Mouse (Mus musculus): ENCODE measurements around the gene Fam205c. TPM values are rescaled to one million over a fixed set of nuclear protein-coding genes. Genes with fewer than 3 reads are reported as not detected.
A peak's percentile ranks its signal among the peaks of the same experiment; 100 is the strongest.

Fam205c gene
- polyA plus RNA-seq, 1 experiment from 2014 or later: not detected

DNA sequence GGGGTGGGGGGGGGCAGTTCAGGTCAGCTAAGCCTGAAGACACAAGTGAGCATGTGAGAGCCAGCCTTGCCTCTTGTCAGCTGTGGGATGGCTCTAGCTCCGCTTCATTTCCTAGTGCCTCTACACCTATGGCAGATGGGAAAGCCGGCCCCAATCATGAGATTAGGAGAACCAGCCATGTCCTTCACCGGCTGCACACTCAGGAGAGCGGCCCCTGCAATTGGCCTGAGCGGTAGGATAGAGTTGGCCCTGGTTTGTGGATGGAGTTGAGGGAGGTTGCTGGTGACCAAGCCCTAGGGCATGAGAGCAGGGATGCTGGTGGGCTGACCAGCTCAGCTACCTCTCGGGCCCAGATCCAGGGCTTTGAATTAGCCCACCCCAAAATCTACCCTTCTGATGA, 14.8 kb upstream of the Fam205c start:
- 91% methylated on average over 6 of the region's 6 CpGs for WGBS
- no peaks in the 10 kb centered on the region for H3K27me3 ChIP-seq (ENCODE audit: control insufficient read depth, insufficient read depth, low read depth, low read length)
- no peaks in the 10 kb centered on the region for H3K9me3 ChIP-seq (ENCODE audit: control insufficient read depth, low read length)

DNA sequence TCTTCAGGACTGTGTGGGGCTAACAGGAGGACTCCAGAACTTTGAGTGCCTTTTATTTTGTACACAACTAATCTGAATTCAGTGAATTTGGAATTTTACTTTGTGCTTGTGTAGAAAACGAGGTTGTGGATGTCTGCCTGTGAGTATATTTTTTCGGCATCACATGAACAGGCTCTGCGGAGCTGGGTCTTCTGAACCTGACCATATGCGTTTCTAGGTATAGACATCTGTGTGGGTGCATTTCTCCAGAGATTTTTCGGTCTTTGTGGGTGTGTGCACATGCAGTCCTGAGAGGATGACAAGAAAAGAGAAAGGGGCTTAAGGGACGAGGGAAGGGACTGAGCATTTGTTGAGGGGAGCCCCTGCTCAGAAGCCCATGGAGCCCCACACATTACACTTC, 12.9 kb upstream of the Fam205c start:
- H3K27me3 ChIP-seq (ENCODE audit: control insufficient read depth, insufficient read depth, low read depth, low read length): no peaks in the 10 kb centered on the region
- H3K9me3 ChIP-seq (ENCODE audit: control insufficient read depth, low read length): no peaks in the 10 kb centered on the region
- H3K4me3 ChIP-seq (ENCODE audit: low read length): no peak overlapping the region
- no peak overlapping the region for H3K4me2 ChIP-seq (ENCODE audit: low read depth, low read length)
- WGBS: 88% methylated on average over 6 of the region's 6 CpGs
- ATAC-seq (ENCODE audit: low read depth): no peak
- no peak overlapping the region for H3K27ac ChIP-seq (ENCODE audit: low read length)
- no peaks in the 10 kb centered on the region for H3K4me1 ChIP-seq (replicated peaks; ENCODE audit: control insufficient read depth, insufficient read depth, low read length)
- no peaks in the 10 kb centered on the region for H3K36me3 ChIP-seq (ENCODE audit: control insufficient read depth, insufficient read depth, low read length)
- H3K9ac ChIP-seq (ENCODE audit: low read length): no peak overlapping the region

More for the DNA sequence above, 14.8 kb upstream of the Fam205c start:
- H3K9ac ChIP-seq (ENCODE audit: low read length): no peak overlapping the region
- H3K4me3 ChIP-seq (ENCODE audit: low read length): no peak overlapping the region
- H3K4me1 ChIP-seq (replicated peaks; ENCODE audit: control insufficient read depth, insufficient read depth, low read length): no peaks in the 10 kb centered on the region
- no peak overlapping the region for H3K4me2 ChIP-seq (ENCODE audit: low read depth, low read length)
- no peak overlapping the region for H3K27ac ChIP-seq (ENCODE audit: low read length)
- no peaks in the 10 kb centered on the region for H3K36me3 ChIP-seq (ENCODE audit: control insufficient read depth, insufficient read depth, low read length)
- no peak for ATAC-seq (ENCODE audit: low read depth)

DNA sequence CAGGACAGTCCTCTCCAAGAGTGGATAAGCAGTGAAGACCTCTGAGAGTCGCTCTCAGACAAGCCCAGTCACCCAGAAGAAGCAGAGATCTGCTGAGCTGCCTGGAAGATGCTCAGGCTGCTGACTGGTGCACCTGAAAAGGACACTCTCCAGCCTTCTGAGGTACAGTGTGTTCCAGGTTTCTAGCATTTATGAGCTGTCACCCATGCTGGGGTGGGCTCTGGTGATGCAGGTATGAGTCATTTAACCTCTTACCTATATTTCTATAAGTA, 6.6 kb upstream of the Fam205c start:
- Histone ChIP-seq H3K9ac (ENCODE audit: low read length) (no peak overlapping the region), H3K4me1 (replicated peaks; ENCODE audit: control insufficient read depth, insufficient read depth, low read length) (no peaks in the 10 kb centered on the region), H3K27ac (ENCODE audit: low read length) (no peak overlapping the region), H3K9me3 (ENCODE audit: control insufficient read depth, low read length) (no peaks in the 10 kb centered on the region), H3K27me3 (ENCODE audit: control insufficient read depth, insufficient read depth, low read depth, low read length) (no peaks in the 10 kb centered on the region), H3K4me3 (ENCODE audit: low read length) (no peak overlapping the region), H3K4me2 (ENCODE audit: low read depth, low read length) (no peak overlapping the region), H3K36me3 (ENCODE audit: control insufficient read depth, insufficient read depth, low read length) (no peaks in the 10 kb centered on the region)
- ATAC-seq (ENCODE audit: low read depth): no peak
- 35% methylated on average over 1 of the region's 1 CpGs for WGBS

DNA sequence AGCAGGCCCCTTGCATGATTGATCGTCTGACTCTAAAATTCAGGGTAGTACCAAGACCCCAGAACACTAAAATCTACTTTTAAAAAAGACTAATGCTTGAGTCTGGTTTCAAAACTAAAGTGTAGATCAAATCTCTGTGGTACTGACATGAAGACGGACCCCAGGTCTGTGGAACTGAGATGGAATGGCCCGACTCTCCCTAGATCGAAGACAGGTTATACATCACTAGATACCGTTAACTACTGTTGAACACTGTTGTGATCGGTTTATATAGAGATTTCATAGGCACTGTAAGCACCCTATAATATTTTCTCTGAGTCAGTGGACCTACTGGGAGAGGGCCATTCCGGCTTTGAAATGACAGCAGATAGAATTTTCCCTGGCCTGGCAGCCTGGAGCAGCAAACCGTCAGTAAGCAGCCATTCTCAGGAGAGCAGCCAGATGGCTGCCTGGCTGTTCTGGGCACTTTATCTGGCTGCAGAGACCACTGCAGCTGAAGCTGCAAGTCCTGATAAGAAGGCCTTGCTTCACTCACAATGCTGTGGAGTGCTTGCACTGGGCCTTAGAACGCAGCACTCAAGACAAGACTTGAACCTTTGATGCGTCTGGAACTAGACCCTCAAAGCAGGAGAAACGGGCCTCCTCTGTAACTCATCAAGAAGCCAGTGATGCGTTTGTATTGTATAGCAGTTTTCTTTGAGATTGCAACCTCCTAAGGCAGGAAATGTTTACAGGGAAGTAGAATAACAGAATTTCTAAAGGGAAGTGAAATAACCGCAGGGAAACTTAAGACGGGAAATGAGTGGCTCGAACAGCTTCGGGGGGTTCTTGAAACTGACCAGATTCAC, 6.0 kb upstream of the Fam205c start:
- H3K4me1 ChIP-seq (replicated peaks; ENCODE audit: control insufficient read depth, insufficient read depth, low read length): no peaks in the 10 kb centered on the region
- H3K27ac ChIP-seq (ENCODE audit: low read length): no peak overlapping the region
- no peak for ATAC-seq (ENCODE audit: low read depth)
- H3K9me3 ChIP-seq (ENCODE audit: control insufficient read depth, low read length): no peaks in the 10 kb centered on the region
- H3K9ac ChIP-seq (ENCODE audit: low read length): no peak overlapping the region
- 64% methylated on average over 16 of the region's 16 CpGs for WGBS
- no peaks in the 10 kb centered on the region for H3K27me3 ChIP-seq (ENCODE audit: control insufficient read depth, insufficient read depth, low read depth, low read length)
- no peaks in the 10 kb centered on the region for H3K36me3 ChIP-seq (ENCODE audit: control insufficient read depth, insufficient read depth, low read length)
- no peak overlapping the region for H3K4me2 ChIP-seq (ENCODE audit: low read depth, low read length)
- no peak overlapping the region for H3K4me3 ChIP-seq (ENCODE audit: low read length)

DNA sequence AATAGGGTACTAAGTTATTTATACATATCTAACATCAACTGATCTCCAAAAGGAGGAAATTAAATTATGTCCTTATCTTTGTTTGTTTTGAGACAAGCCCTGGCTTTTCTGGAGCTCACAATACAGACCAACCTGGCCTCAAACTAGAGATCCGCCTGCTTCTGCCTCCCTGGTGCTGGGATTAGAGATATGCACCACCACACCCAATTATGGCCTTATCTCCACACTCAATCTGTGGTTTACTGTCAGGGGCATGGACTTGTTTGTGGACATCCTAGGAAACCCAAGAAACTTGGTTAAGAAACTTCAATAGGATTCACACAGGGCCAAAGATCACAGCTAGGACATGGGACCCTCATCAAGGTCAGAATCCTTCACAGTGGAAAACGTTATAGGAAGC, 3.6 kb upstream of the Fam205c start:
- Histone ChIP-seq H3K9ac (ENCODE audit: low read length) (no peak overlapping the region), H3K9me3 (ENCODE audit: control insufficient read depth, low read length) (no peaks in the 10 kb centered on the region), H3K36me3 (ENCODE audit: control insufficient read depth, insufficient read depth, low read length) (no peaks in the 10 kb centered on the region), H3K27me3 (ENCODE audit: control insufficient read depth, insufficient read depth, low read depth, low read length) (no peaks in the 10 kb centered on the region), H3K4me3 (ENCODE audit: low read length) (no peak overlapping the region), H3K27ac (ENCODE audit: low read length) (no peak overlapping the region), H3K4me1 (replicated peaks; ENCODE audit: control insufficient read depth, insufficient read depth, low read length) (no peaks in the 10 kb centered on the region), H3K4me2 (ENCODE audit: low read depth, low read length) (no peak overlapping the region)
- ATAC-seq (ENCODE audit: low read depth): no peak
- WGBS: 75% methylated on average over 2 of the region's 2 CpGs

DNA sequence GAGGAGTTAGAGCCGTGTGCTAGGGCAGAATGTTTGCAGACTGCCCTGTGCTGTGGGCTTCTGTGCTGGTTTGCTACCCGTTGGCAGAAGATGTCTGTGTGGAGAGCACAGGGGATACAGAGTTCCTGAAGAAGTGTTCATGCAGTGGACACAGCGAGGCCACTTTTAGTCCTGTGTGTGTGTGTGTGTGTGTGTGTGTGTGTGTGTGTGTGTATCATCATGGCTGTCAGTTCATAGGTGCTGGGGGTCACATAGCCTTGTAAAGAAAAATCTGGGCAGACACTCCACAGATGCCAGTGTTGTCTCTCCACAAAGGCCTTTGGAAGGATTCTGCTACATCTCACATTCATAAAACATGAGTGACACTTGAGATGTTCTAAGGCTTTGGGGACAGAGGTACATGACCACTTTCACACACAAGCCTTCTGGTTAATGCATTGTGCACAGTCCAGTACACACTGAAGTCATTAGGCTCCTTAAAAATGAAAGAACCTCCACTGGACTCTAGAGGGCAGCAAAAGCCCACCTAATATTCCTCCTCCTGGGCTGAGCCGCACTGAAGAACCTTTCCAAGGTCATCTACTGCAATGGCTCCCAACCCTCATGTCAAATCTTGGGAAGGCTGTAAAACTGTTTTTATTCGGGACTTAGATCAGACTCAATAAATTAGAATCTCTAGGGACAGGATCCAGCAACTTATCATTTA, 2.7 kb upstream of the Fam205c start:
- Histone ChIP-seq H3K9ac (ENCODE audit: low read length) (no peak overlapping the region), H3K36me3 (ENCODE audit: control insufficient read depth, insufficient read depth, low read length) (no peaks in the 10 kb centered on the region), H3K4me1 (replicated peaks; ENCODE audit: control insufficient read depth, insufficient read depth, low read length) (no peaks in the 10 kb centered on the region), H3K4me3 (ENCODE audit: low read length) (no peak overlapping the region), H3K27me3 (ENCODE audit: control insufficient read depth, insufficient read depth, low read depth, low read length) (no peaks in the 10 kb centered on the region), H3K4me2 (ENCODE audit: low read depth, low read length) (no peak overlapping the region), H3K27ac (ENCODE audit: low read length) (no peak overlapping the region), H3K9me3 (ENCODE audit: control insufficient read depth, low read length) (no peaks in the 10 kb centered on the region)
- peak; percentile 75; the same call in 1 of the 2 replicates for ATAC-seq (ENCODE audit: low read depth)
- WGBS: 31% methylated on average over 5 of the region's 5 CpGs

DNA sequence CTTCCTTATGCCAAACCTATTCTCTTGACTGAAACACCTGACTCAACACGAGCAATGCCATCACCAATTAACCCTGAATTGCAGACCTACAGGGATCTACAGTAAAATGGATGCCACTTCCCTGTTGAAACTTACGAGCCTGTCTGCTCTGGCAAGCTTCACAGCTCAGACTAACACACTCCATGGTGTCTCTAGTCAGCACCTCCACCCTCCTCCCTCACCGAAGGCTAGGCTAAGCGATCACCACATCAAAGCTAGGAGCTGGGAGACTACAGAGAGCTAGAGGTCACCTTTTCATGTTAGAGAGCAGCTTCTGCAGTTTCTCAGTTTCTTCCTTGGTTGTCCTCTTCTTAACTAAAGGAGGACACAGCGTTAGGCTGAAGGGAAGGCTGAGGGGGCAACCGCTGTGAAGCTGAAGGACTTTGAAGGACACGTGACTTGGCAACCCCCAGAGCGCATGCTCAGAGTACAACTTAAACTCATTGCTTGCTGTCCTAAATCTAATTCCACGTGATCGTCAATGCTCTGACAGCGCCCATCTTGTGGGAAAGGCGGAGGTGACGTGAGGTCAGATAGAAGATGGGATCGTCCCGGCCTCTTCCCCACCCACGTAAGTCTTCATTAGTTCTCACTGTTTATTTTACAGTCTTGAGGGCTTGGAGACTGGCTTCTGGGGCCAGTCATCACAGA, 1.1 kb downstream of the Fam205c start:
- no peak overlapping the region for H3K9ac ChIP-seq (ENCODE audit: low read length)
- no peak for ATAC-seq (ENCODE audit: low read depth)
- no peaks in the 10 kb centered on the region for H3K9me3 ChIP-seq (ENCODE audit: control insufficient read depth, low read length)
- H3K4me3 ChIP-seq (ENCODE audit: low read length): no peak overlapping the region
- H3K27ac ChIP-seq (ENCODE audit: low read length): no peak overlapping the region
- 68% methylated on average over 16 of the region's 16 CpGs for WGBS
- H3K36me3 ChIP-seq (ENCODE audit: control insufficient read depth, insufficient read depth, low read length): no peaks in the 10 kb centered on the region
- no peaks in the 10 kb centered on the region for H3K27me3 ChIP-seq (ENCODE audit: control insufficient read depth, insufficient read depth, low read depth, low read length)
- no peak overlapping the region for H3K4me2 ChIP-seq (ENCODE audit: low read depth, low read length)
- no peaks in the 10 kb centered on the region for H3K4me1 ChIP-seq (replicated peaks; ENCODE audit: control insufficient read depth, insufficient read depth, low read length)

DNA sequence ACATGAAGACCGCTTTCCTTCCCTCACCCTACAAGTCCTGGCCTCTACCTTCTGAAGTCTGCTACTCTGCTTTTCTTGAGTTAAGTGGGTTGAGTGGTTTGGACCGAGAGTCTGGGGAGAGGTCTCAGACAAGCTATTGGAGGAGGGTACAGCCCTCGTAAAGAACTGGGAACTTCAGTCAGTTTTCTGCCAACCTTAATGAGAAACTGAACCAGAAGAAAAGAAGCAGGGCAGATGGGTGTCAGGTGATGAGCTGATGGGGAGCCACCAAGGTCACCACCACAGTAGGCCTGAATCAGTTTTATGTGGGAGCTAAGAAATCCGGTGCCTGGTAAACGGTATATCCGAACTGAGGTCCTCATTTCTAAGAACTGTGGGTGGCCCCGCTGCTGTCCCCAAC, 1.9 kb downstream of the Fam205c start:
- Histone ChIP-seq H3K27ac (ENCODE audit: low read length) (no peak overlapping the region), H3K9me3 (ENCODE audit: control insufficient read depth, low read length) (no peaks in the 10 kb centered on the region), H3K27me3 (ENCODE audit: control insufficient read depth, insufficient read depth, low read depth, low read length) (no peaks in the 10 kb centered on the region), H3K9ac (ENCODE audit: low read length) (no peak overlapping the region), H3K4me3 (ENCODE audit: low read length) (no peak overlapping the region), H3K36me3 (ENCODE audit: control insufficient read depth, insufficient read depth, low read length) (no peaks in the 10 kb centered on the region), H3K4me2 (ENCODE audit: low read depth, low read length) (no peak overlapping the region), H3K4me1 (replicated peaks; ENCODE audit: control insufficient read depth, insufficient read depth, low read length) (no peaks in the 10 kb centered on the region)
- 83% methylated on average over 7 of the region's 7 CpGs for WGBS
- ATAC-seq (ENCODE audit: low read depth): no peak

DNA sequence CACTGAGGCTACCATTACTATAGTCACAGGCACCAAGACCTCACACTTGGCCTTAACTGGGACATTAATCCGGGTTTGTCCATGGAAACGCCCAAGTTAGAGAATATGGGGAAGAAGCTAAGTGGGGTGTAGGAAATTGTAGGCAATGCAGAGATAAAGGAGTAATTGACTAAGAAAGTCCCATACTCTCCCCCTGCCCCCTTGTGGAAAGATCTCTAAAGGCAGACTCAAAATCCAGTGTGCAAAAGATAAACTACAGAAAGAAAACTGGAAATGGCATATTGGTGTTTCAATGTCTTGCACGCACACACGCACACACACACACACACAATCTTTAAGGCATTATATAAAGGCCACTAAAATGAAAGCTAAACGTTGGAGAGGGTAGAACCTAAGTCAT, 3.3 kb downstream of the Fam205c start:
- WGBS: 74% methylated on average over 5 of the region's 5 CpGs
- no peak overlapping the region for H3K27ac ChIP-seq (ENCODE audit: low read length)
- H3K4me3 ChIP-seq (ENCODE audit: low read length): no peak overlapping the region
- H3K9me3 ChIP-seq (ENCODE audit: control insufficient read depth, low read length): no peaks in the 10 kb centered on the region
- no peaks in the 10 kb centered on the region for H3K36me3 ChIP-seq (ENCODE audit: control insufficient read depth, insufficient read depth, low read length)
- H3K4me1 ChIP-seq (replicated peaks; ENCODE audit: control insufficient read depth, insufficient read depth, low read length): no peaks in the 10 kb centered on the region
- H3K27me3 ChIP-seq (ENCODE audit: control insufficient read depth, insufficient read depth, low read depth, low read length): no peaks in the 10 kb centered on the region
- ATAC-seq (ENCODE audit: low read depth): no peak
- no peak overlapping the region for H3K9ac ChIP-seq (ENCODE audit: low read length)
- no peak overlapping the region for H3K4me2 ChIP-seq (ENCODE audit: low read depth, low read length)

Data from lung, embryonic 16.5 days (tissue).